Mouse (Mus musculus): Measurements from ENCODE around the gene Dlg5. TPM values are rescaled to one million over a fixed set of nuclear protein-coding genes. Genes with fewer than 3 reads are reported as not detected.

Gene Dlg5
- total RNA-seq, 4 experiments from 2014 or later: 30.9 to 42.0 (median 34.4) TPM

DNA sequence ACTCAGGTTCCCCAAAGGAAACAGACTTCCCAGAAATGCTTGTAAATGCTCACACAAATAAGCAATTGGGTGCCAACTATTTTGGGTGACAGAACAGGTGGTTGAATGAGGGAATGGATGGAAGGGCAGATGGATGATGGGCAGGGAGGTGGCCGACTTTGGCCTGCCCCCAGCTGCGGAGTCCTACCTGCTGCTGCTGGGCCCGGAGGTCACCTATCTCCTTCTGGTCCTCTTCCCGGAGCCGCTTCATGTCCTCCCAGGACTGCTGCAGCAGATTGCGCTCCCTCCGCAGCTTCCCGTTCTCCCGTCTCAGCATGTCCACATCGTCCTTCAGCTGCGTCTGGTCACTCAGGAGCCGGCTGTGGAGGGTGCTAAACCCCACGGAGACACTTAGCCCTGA is 55.6 kb downstream of the Dlg5 start:
- DNase-seq (ENCODE audit: low spot score in 2 of 2): no peak

GRCm38 (mm10) chr14:24189598-24189997 is 56.1 kb downstream of the Dlg5 start:
- DNase-seq (ENCODE audit: low spot score in 2 of 2): no peak

DNA sequence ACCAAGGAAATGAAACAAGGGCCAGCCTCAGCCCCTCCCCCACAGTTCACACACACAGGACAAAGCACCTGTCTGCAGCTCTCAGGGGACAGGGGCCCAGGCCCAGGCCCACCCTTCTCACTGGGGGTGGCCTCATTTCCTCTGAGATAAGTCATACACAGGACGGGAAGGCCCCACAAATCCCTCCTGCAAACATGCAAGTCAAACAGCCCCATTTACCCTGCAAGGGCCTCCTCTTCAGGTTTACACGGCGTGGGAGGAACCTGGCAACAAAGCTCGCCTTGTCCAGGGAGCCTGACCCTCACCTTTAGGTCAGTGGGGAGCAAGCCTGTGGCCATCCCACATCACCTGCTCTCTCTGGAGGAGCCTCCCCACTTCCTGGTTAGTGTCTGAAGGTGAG is 60.2 kb downstream of the Dlg5 start:
- no peak for DNase-seq (ENCODE audit: low spot score in 2 of 2)

DNA sequence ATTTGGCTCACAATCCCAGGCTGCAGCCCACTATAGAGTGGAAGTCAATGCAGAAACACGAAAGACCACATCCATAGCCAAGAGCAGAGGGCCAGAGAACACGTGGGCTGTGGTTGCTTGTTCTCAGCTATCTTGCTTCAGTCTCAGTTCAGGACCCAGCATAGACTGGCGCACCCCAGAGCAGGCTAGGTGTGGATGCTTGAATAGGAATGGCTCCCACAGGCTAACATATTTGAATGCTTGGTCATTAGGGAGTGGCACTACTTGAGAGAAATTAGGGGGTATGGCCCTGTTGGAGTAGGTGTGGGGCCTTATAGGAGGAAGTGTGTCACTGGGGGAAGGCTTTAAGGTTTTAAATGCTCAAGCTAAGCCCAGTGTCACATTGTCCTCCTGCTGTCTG is 62.8 kb downstream of the Dlg5 start:
- DNase-seq (ENCODE audit: low spot score in 2 of 2): no peak

DNA sequence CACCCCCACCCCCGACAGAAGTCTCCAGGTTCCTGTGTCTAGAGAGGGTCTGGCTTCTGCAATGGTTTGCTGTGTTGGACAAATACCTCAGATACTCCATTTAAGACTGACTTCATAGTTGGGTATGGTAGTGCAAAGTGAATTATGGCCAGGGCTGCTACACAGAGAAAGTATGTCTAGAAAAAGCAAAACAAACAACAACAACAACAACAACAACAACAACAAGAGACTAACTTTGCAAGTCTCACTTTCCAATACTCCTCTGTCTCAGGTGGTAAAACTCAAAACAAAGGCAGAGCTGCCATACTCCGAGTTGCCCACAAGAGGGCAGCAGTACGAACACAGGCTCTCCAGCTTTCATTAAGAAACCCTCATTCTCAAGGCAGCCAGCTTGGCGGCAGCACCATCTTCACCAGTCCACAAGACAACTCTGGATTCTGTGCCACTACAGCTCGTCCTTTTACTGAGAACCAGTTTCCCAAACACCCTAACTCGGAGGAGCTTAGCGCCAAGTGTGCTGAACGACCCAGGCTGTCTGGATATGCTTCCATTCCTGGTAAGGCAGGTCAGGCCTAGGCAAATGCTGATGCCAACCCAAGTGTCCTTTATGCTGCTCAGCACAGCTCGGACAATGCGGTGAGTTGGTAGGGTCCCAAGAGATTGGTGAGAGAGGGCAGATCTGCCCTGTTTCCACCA is 63.8 kb downstream of the Dlg5 start:
- DNase-seq (ENCODE audit: low spot score in 2 of 2): peak; percentile 53 to 69

DNA sequence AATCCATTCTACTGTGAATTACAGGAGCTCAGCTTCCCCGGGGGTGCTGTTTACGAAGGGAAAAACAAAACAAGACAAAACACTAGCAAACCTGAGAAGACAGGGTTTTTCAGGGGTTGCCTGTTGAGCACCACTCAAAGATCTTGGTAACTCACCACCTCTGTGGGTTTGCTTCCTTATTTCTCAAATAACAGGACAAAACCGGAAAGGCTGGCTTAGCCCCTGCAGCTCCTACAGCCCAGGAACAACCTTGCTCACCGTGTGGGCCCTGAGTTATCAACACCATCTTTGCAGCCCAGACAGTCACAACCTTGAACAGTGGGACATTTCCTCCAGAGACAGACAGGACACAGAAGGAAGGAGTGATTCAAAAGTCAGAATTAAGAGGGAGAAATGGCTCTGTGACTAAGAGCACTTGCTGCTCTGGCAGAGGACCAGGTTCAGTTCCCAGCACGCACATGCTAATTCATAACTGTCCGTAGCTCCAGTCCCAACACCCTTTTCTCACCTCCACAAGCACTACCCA is 66.2 kb downstream of the Dlg5 start:
- DNase-seq (ENCODE audit: low spot score in 2 of 2): no peak

- no peak for DNase-seq (ENCODE audit: low spot score in 2 of 2)
These were observed 69.1 kb downstream of the Dlg5 start for GRCm38 (mm10) chr14:24176609-24177008.

DNA sequence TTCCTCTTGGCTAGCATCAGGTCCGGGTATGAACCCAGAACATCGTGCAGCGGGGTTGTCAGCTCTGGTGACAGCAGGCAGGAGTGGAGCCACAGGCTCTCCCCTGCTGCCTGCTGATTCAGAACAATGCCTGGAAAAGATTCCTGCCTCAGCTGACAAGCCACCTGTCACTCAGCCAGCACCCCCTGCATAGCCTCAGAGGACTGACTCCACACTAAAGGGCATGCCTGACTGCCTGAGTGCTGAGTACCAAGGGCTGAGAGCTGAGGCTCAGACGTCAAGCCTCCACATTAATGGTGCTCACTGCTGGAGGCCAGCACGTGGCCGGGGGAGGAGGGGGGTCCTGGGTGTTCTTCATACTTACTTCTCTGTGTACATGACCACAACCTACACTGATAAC is 72.4 kb downstream of the Dlg5 start:
- DNase-seq (ENCODE audit: low spot score in 2 of 2): no peak

GRCm38 (mm10) chr14:24171639-24172311 is 73.9 kb downstream of the Dlg5 start:
- DNase-seq (ENCODE audit: low spot score in 2 of 2): peak in 1 of 2 experiments; percentile 29

DNA sequence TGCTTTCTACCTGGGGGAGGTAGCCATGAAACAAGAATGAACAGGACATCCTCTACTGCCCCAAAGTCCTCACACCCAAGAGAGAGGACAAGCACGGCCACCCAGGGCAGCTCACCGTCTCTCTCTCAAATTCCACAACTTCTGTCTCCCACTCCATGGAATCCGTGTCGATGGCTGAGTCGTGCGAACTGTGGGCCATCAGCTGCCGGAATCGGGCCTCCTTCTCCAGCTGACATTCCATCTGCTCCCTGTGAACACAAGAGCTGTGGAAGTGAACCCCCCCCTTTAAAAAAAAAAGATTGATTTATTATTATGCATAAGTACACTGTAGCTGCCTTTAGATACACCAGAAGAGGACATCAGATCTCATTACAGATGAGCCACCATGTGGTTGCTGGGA is 79.7 kb downstream of the Dlg5 start:
- no peak for DNase-seq (ENCODE audit: low spot score in 2 of 2)

GRCm38 (mm10) chr14:24164721-24165367 is 80.9 kb downstream of the Dlg5 start:
- no peak for DNase-seq (ENCODE audit: low spot score in 2 of 2)

DNA sequence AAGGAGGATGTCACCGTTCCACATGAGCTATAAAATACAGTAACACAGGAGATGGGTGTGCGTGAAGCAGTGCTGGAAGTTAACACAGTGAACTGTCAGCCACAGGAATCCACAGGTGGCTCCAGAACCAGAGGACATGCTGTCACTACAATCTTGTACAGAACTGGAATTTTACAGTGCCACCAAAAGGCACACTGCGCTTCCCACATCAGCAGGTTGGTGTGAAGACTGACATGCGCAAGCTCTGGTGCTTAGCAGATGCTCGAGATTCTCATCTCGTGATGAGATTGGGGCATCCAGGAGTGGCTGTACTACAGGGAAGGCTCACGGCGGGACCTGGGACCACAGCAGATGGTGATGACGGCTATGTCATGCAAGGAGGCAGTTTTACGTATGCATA is 82.9 kb downstream of the Dlg5 start:
- DNase-seq (ENCODE audit: low spot score in 2 of 2): no peak

DNA sequence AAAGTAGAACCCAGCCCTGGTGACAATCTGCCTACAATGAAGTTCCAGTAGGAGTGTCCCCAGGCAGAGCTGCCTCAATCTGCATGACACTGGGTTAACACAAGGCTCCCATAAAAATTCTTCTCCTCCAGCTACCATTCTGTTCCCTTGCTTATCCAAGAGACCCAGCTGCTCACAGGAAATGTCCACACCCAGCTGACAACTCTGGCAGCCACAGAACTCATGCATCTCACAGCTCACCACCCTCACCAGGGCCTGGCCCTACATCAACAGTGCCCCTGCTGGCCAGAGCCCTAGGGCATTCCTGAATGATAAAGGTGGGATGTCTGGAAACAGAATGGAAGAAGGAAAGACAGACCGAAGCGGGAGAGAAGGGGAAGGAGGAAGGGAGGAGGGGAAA is 96.8 kb downstream of the Dlg5 start:
- no peak for DNase-seq (ENCODE audit: low spot score in 2 of 2)

GRCm38 (mm10) chr14:24144821-24145220 is 100.9 kb downstream of the Dlg5 start:
- DNase-seq (ENCODE audit: low spot score in 2 of 2): no peak

DNA sequence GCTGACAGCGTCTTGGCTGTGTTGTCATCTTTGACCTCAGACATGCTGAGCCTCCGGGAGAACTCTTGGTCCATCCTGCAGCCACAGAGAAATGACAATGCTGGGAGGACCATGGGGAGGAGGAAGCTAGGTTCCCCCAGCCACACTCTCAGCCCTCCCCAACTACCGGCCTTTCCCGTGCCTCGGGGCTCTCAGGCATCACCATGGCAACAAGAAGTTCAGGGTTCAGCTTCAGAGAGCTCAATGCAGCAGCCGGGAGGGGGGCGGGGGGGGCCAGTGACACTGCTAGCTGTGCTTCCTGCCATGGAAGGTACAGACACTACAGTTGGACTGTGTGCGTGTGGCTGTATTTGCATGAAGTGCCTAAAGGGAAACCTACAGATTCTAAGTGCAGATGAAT is 101.3 kb downstream of the Dlg5 start:
- DNase-seq (ENCODE audit: low spot score in 2 of 2): no peak

- no peak for DNase-seq (ENCODE audit: low spot score in 2 of 2)
These were observed 102.7 kb downstream of the Dlg5 start for GRCm38 (mm10) chr14:24142926-24143430.

GRCm38 (mm10) chr14:24141727-24142126 is 104.0 kb downstream of the Dlg5 start:
- no peak for DNase-seq (ENCODE audit: low spot score in 2 of 2)

DNA sequence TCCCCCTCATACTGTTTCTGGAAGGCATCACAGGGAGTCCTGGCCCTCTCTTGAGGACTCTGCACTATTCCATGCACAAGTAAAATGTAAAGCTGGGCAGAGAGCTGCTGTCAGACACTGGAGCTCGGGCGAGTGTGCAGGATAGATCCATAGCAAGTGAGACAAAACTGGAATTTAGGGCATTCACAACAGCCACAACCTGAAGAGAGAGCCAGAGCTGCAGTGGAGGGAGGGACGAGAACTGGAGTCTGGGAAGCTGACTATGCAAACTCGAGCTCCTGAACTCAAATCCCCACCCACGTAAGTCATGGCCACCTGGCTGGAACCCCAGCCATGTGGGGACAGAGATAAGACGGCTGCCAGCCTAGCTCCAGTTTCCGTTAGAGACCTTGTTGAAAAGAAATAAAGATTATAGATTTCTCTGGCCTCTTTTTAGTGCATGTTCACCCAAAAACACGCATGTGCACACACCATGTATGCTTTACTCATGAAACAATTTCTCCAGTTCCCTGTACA is 105.4 kb downstream of the Dlg5 start:
- no peak for DNase-seq (ENCODE audit: low spot score in 2 of 2)

GRCm38 (mm10) chr14:24136908-24137307 is 108.8 kb downstream of the Dlg5 start:
- no peak for DNase-seq (ENCODE audit: low spot score in 2 of 2)

DNA sequence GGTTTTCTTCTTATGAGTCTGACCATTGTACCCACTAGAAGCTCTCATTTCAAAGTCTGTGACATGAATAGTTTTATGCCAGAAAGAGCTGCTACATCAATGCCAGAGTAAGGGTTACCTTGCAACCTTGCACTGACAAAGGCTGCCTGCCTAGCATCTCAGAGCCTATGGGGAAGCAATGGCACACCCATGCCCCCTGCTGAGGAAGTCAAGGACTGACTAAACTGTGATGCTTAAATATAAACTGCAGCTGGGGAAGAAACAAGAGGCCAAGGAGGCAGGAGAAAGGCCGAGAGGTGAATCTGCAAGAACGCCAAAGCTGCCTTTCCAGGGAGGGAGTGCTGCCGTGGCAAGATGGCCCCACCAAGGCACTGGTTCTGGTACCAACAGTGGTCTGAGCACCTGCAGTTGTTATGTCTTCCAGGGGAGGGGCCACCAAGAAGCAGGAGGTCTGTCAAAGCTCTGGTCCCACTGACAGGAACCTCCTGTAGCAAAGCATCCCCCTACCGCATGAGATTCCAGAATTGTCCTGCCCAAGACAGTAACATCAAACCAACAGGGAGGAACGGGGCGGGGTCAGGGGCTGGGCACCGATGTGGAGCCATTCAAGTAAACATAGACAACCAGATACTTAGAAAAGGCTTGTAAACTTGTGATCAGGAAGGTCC is 111.0 kb downstream of the Dlg5 start:
- DNase-seq (ENCODE audit: low spot score in 2 of 2): no peak

GRCm38 (mm10) chr14:24133801-24134200 is 111.9 kb downstream of the Dlg5 start:
- DNase-seq (ENCODE audit: low spot score in 2 of 2): no peak
